Mouse (Mus musculus) thymus, postnatal 4 days (tissue): ENCODE data around the gene B3gnt2.

Experiments used
- DNase-seq: peaks from one replicate; pipeline ENCODE4 v3.0.0; 2021

The B3gnt2 gene

DNA sequence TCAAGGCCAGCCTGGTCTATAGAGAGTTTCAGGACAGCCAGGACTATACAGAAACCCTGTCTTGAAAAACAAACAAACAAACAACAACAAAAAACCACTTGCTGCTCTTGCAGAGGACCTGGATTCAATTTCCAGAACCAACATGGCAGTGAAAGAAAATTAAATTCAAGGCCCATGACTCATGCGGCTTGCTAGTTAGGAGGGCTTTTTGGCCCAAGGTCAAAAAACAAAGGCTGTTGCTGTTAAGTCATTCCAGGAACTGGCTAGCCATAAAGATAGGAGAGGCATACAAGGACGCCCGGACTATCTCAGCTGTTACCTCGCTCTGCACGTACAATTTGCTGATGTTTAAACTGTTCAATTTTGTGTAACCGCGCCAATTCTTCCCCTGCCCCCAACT, 142.7 kb downstream of the B3gnt2 start:
- DNase-seq: no peak

DNA sequence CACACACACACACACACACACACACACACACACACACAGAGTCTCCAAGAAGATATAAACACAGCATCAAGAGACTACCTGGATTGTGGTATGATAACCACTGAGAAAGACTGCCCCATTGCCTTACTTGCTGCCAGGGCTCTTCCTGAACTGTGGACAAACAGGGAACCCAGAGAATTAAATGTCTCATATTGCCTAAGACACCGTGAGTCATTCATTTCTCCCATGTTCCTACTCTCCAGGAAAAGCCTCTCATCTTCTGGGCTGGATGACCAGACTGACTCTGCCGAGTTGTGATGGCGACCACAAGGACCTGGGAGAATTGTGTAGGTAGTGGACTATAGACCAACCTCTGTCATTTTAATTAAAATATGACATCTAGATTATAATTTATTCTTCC, 149.4 kb downstream of the B3gnt2 start:
- no peak for DNase-seq

DNA sequence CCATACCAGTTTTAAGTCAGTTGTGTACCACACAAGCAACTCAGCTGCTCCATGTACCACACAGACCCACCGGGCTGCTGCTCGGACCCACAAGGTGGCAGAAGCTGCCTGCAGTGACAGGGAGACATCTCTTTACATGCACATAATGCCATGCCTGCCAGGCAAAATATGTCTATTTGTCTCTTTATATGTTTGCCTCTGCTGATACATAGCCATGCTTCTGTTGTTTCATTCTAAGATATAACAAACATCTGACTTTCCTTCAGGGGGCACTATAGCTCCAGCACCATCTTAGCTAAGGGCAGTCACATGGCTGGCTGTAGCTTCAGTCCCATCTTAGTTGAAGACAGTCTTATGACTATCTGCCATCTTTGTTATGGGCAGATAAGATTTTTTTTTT, 150.2 kb downstream of the B3gnt2 start:
- peak; percentile 43 for DNase-seq
